Comparison of ENCODE assay signal across 8 mouse cellular contexts in the genomic region with DNA sequence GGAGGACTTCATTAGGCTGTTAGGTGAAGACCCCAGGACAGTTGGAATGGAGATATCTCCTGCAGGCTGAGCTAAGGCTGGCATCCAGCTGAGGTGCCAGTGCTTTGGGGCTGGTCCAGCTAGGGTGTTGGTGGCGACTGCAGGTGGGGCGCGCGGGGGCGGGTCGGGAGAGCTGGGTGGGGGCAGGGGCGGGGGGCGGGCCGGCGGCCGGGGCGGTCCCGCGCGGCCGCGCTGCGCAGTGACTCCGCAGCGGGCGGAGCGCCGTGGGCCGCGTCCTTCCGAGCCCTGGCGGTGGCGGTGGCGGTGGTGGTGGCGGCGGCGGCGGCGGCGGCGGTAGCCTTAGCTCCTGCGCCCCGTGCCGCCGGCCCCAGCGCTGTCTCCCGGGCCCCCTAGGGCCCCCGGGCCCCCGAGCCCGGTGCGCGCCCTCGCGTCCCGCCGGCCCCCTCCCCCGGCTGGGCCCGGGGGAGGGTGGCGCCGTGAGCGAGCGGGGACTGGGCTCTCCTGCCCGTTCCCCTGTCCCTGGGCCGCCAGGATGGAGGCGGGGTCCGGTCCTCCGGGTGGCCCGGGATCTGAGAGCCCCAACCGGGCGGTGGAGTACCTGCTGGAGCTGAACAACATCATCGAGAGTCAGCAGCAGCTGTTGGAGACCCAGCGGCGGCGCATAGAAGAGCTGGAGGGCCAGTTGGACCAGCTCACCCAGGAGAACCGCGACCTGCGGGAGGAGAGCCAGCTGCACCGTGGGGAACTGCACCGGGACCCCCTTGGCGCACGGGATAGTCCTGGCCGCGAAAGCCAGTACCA. TPM values are rescaled to one million over a fixed set of nuclear protein-coding genes. Genes with fewer than 3 reads are reported as not detected.
DNase-seq lines count a peak whose midpoint lies in the region; ATAC-seq and TF ChIP-seq lines count a peak whose summit lies in the region.

A gene (plus strand): TSS at position 328 of the 801 bp plus-strand sequence.

- H3K4me1 ChIP-seq in forebrain, embryonic 11.5 days (replicated peaks; ENCODE audit: control insufficient read depth, insufficient read depth, low read length) = no peaks in the 10 kb centered on the region; the same call in 1 of the 2 replicates
- H3K4me1 ChIP-seq in stomach, embryonic 16.5 days (ENCODE audit: control insufficient read depth, insufficient read depth, low read length) = peaks cover 6% of the 10 kb centered on the region; the same call in 1 of the 2 replicates

- no peaks in the 10 kb centered on the region for H3K36me3 ChIP-seq in forebrain, embryonic 11.5 days (ENCODE audit: control insufficient read depth, insufficient read depth, low read length)
- H3K36me3 ChIP-seq in macrophage (ENCODE audit: inconsistent target) = no peaks in the 10 kb centered on the region
- H3K36me3 ChIP-seq in stomach, embryonic 16.5 days (ENCODE audit: control insufficient read depth, insufficient read depth, low read length) = no peaks in the 10 kb centered on the region

- no peaks in the 10 kb centered on the region for H3K79me2 ChIP-seq in macrophage (ENCODE audit: inconsistent target)

- intact Hi-C loops in heart, postnatal 25 days (cut with DNase I) = no loop called here
- intact Hi-C loops in left cerebral cortex, adult 2 months (cut with DNase I) = no loop called here

- no peak within 1 kb of the TSS for H3K27ac ChIP-seq in forebrain, embryonic 11.5 days (ENCODE audit: low read depth, low read length)
- H3K27ac ChIP-seq in left cerebral cortex, adult 2 months = peak within 1 kb of the TSS; percentile 83
- H3K27ac ChIP-seq in macrophage = no peak within 1 kb of the TSS
- no peak within 1 kb of the TSS for H3K27ac ChIP-seq in stomach, embryonic 16.5 days (ENCODE audit: low read length)

- WGBS in forebrain, embryonic 11.5 days = 11% methylated on average over 27 of the region's 78 CpGs
- 23% methylated on average over 49 of the region's 78 CpGs for WGBS in macrophage (ENCODE audit: missing documents)
- WGBS in stomach, embryonic 16.5 days = 8% methylated on average over 32 of the region's 78 CpGs

- peak within 1 kb of the TSS; percentile 59 for H3K9ac ChIP-seq in forebrain, embryonic 11.5 days (ENCODE audit: low read length)
- peak within 1 kb of the TSS; percentile 76 for H3K9ac ChIP-seq in stomach, embryonic 16.5 days (ENCODE audit: low read length)

- DNase-seq in kidney, adult 18-20 months = peak; percentile 23
- no peak for DNase-seq in kidney, adult 11 months
- no peak for DNase-seq in adrenal gland, adult 8-10 months
- peak; percentile 72 for DNase-seq in forebrain, embryonic 11.5 days (ENCODE audit: low spot score)
- no peak for DNase-seq in heart, postnatal 25 days (ENCODE audit: low spot score)
- peak; percentile 21 to 22 for DNase-seq in left cerebral cortex, adult 2 months (ENCODE audit: extremely low spot score in 1 of 2, low spot score in 2 of 2)

- H3K4me3 ChIP-seq in forebrain, embryonic 11.5 days (ENCODE audit: low read depth, low read length) = peak within 1 kb of the TSS; percentile 54
- peak within 1 kb of the TSS; percentile 65 for H3K4me3 ChIP-seq in left cerebral cortex, adult 2 months
- peak within 1 kb of the TSS; percentile 36 for H3K4me3 ChIP-seq in macrophage (ENCODE audit: inconsistent target)
- H3K4me3 ChIP-seq in stomach, embryonic 16.5 days (replicated peaks; ENCODE audit: low read length) = peak within 1 kb of the TSS; percentile 66

- ATAC-seq in forebrain, embryonic 11.5 days (replicated peaks; ENCODE audit: low FRiP score) = peak; percentile 73
- ATAC-seq in stomach, embryonic 16.5 days (ENCODE audit: insufficient read depth, low FRiP score) = peak; percentile 79

- peaks cover 54% of the 10 kb centered on the region for H3K27me3 ChIP-seq in forebrain, embryonic 11.5 days (ENCODE audit: control insufficient read depth, insufficient read depth, low read length)
- H3K27me3 ChIP-seq in stomach, embryonic 16.5 days (ENCODE audit: control insufficient read depth, insufficient read depth, low read length) = peaks cover 30% of the 10 kb centered on the region; the same call in 1 of the 2 replicates

- peak within 1 kb of the TSS; percentile 85 for H3K4me2 ChIP-seq in forebrain, embryonic 11.5 days (ENCODE audit: low read depth, low read length, severe bottlenecking)
- peak within 1 kb of the TSS; percentile 76 for H3K4me2 ChIP-seq in stomach, embryonic 16.5 days (ENCODE audit: low read depth, low read length)

- TF ChIP-seq CTCF in left cerebral cortex, adult 2 months (IDR thresholded peaks at IDR 0.05) = no peak

- no peaks in the 10 kb centered on the region for H3K9me3 ChIP-seq in forebrain, embryonic 11.5 days (ENCODE audit: control insufficient read depth, low read length)
- no peaks in the 10 kb centered on the region for H3K9me3 ChIP-seq in stomach, embryonic 16.5 days (replicated peaks; ENCODE audit: control insufficient read depth, low read length)

RNA-seq across cellular contexts. Expression of the gene that starts here (rescaled TPM):
- 10 to 100 TPM; 31.6 to 64.3 (median 46.3) TPM for total RNA-seq in adrenal gland, adult 8-10 months (2022)
- polyA plus RNA-seq in forebrain, embryonic 11.5 days (2014; fragmentation: Nextera tagmentation; extraction: Ambion mirVana) = 1.5 and 2.1 TPM in 2 replicates
- total RNA-seq in heart, postnatal 25 days (2021) = 10 to 100 TPM; 80.6 to 80.7 TPM
- 100 to 1,000 TPM; 152 to 155 TPM for total RNA-seq in left cerebral cortex, adult 2 months (2021)
- 100 to 1,000 TPM in 10 of 26 experiments, 10 to 100 TPM in 16; 40.4 to 192 (median 90.7) TPM for total RNA-seq in macrophage (2018; cell fraction: chromatin; rRNA removed)
- 10 to 100 TPM; 33.2 to 70.2 (median 48.0) TPM for total RNA-seq in macrophage (2018; cell fraction: cytosol; rRNA removed)
- total RNA-seq in macrophage (2018; cell fraction: nucleus; rRNA removed) = 100 to 1,000 TPM in 2 of 26 experiments, 10 to 100 TPM in 24; 48.3 to 198 (median 75.5) TPM
- 26.0 to 39.1 TPM (median 29.2 TPM) in 3 replicates for polyA plus RNA-seq in macrophage (2018)
- polyA plus RNA-seq in stomach, embryonic 16.5 days (2015; fragmentation: Nextera tagmentation; extraction: Ambion mirVana) = 3.3 and 3.8 TPM in 2 replicates

Comparison
In these comparisons a context has a peak if more than half of its experiments do, and no peak if none do; other contexts are left out.
1. DNase-seq: peak in kidney, adult 18-20 months (single experiment), forebrain, embryonic 11.5 days (single experiment) and left cerebral cortex, adult 2 months (2 of 2); none in kidney, adult 11 months (single experiment), adrenal gland, adult 8-10 months (single experiment) and heart, postnatal 25 days (single experiment).
2. Peak in every context shown above with its lines, with median percentiles within 50 percentile points of each other: H3K4me3 ChIP-seq.